ENCODE assay signal across 28 mouse cellular contexts in genomic region chr11:10071881-10072280, GRCm38 (mm10).
"Had no signal": no experiment of that assay in that cellular context is flagged by ENCODE, and none has a peak within 500 bp of the region (broad histone marks: within the 10 kb centered on the region; RNA-seq: fewer than 3 reads in every experiment).

No protein-coding gene starts in this region.

- H3K9ac ChIP-seq: heart, embryonic 13.5 days; heart, embryonic 15.5 days; hindbrain, embryonic 13.5 days; hindbrain, embryonic 15.5 days; kidney, embryonic 15.5 days; limb, embryonic 12.5 days; limb, embryonic 15.5 days; liver, embryonic 12.5 days; liver, embryonic 14.5 days had no signal

- H3K9me3 ChIP-seq: heart, embryonic 13.5 days; heart, embryonic 15.5 days; hindbrain, embryonic 13.5 days; hindbrain, embryonic 15.5 days; kidney, embryonic 15.5 days; limb, embryonic 12.5 days; limb, embryonic 15.5 days; liver, embryonic 12.5 days had no signal

- H3K4me2 ChIP-seq: heart, embryonic 11.5 days; heart, embryonic 13.5 days; heart, embryonic 15.5 days; hindbrain, embryonic 13.5 days; hindbrain, embryonic 15.5 days; kidney, embryonic 15.5 days; limb, embryonic 12.5 days; limb, embryonic 15.5 days; liver, embryonic 12.5 days had no signal

- H3K27me3 ChIP-seq: heart, embryonic 13.5 days; heart, embryonic 15.5 days; hindbrain, embryonic 13.5 days; hindbrain, embryonic 15.5 days; kidney, embryonic 15.5 days; limb, embryonic 12.5 days; limb, embryonic 15.5 days; liver, embryonic 12.5 days had no signal

- H3K27ac ChIP-seq: gastrocnemius, adult 2 months; heart, adult 2 months; heart, embryonic 13.5 days; heart, embryonic 15.5 days; hindbrain, embryonic 13.5 days; hindbrain, embryonic 15.5 days; hindbrain, postnatal 0 days; kidney, embryonic 15.5 days; kidney, postnatal 0 days; limb, embryonic 12.5 days; limb, embryonic 15.5 days; liver, embryonic 12.5 days; liver, embryonic 14.5 days had no signal

- DNase-seq: gastrocnemius, adult 2 months; gastrocnemius, postnatal 10 days; gastrocnemius, postnatal 36 days; heart, adult 11 months; heart, adult 2 months; heart, postnatal 14 days; heart, postnatal 36 days; kidney, adult 11 months; kidney, adult 2 months; kidney, adult 9 months; kidney, postnatal 14 days; kidney, postnatal 36 days; layer of hippocampus, adult 9-11 months; layer of hippocampus, postnatal 36 days; left cerebral cortex, postnatal 4 days had no signal

- H3K4me1 ChIP-seq: heart, embryonic 13.5 days; heart, embryonic 15.5 days; hindbrain, embryonic 13.5 days; hindbrain, embryonic 15.5 days; kidney, embryonic 15.5 days; limb, embryonic 12.5 days; limb, embryonic 15.5 days; liver, embryonic 12.5 days had no signal

- ATAC-seq: hindbrain, postnatal 0 days; intestine, embryonic 16.5 days; liver, embryonic 12.5 days had no signal

- H3K36me3 ChIP-seq: heart, embryonic 13.5 days; heart, embryonic 15.5 days; hindbrain, embryonic 13.5 days; hindbrain, embryonic 15.5 days; kidney, embryonic 15.5 days; limb, embryonic 12.5 days; limb, embryonic 15.5 days; liver, embryonic 12.5 days had no signal

- H3K4me3 ChIP-seq: gastrocnemius, adult 2 months; heart, adult 2 months; heart, embryonic 13.5 days; heart, embryonic 15.5 days; hindbrain, embryonic 13.5 days; hindbrain, embryonic 15.5 days; kidney, embryonic 15.5 days; limb, embryonic 12.5 days; limb, embryonic 15.5 days; liver, embryonic 12.5 days had no signal
